Mouse (Mus musculus) CH12.LX (cell line): ENCODE results near the gene Boc. TPM values are rescaled to one million over a fixed set of nuclear protein-coding genes. Genes with fewer than 3 reads are reported as not detected.
A peak's percentile ranks its signal among the peaks of the same experiment; 100 is the strongest.

ENCODE experiments used
- DNase-seq: peaks from one replicate; pipeline ENCODE4 v3.0.0-alpha.2; 2013; ENCODE audit errors: extremely low read depth
- H3K27ac ChIP-seq: 2 replicates; pipeline ENCODE4 v1.5.1; 2012; ENCODE audit warnings: low read depth, mild to moderate bottlenecking, control low read depth, moderate library complexity; ENCODE audit not compliant: insufficient read depth
- H3K27me3 ChIP-seq: replicated peaks from 2 replicates; pipeline ENCODE3; 2012; ENCODE audit warnings: inconsistent platforms
- H3K36me3 ChIP-seq, 2 experiments: replicated peaks in 1 of 2; 2 replicates each; pipeline versions ENCODE3 to v1.6.1; 2012; ENCODE audit warnings: inconsistent platforms in 1 of 2, low read length in 1 of 2, mild to moderate bottlenecking in 1 of 2, mixed read lengths in 1 of 2, moderate library complexity in 1 of 2; ENCODE audit not compliant: control insufficient read depth in 1 of 2, insufficient read depth in 1 of 2
- H3K4me1 ChIP-seq, 2 experiments: 2 replicates each; pipeline ENCODE4 v1.6.1; 2012; ENCODE audit warnings: inconsistent platforms in 1 of 2, moderate library complexity in 1 of 2; ENCODE audit not compliant: insufficient read depth in 2 of 2, control insufficient read depth in 1 of 2
- H3K4me2 ChIP-seq: 2 replicates; pipeline ENCODE4 v1.6.1; 2012; ENCODE audit warnings: low read depth, mild to moderate bottlenecking, control low read depth; ENCODE audit not compliant: poor library complexity, insufficient read depth, severe bottlenecking
- H3K4me3 ChIP-seq, 3 experiments: fragments of 150-350 bp in 1 of 3; sonication (generic) in 1 of 3; replicated peaks in 1 of 3; 2 replicates each; pipeline versions ENCODE3 to v1.5.1; 2011 to 2012; ENCODE audit warnings: low read depth in 2 of 3, low read length in 2 of 3, mild to moderate bottlenecking in 2 of 3, moderate library complexity in 2 of 3, control low read depth in 1 of 3, improper control_type of control experiment in 1 of 3, inconsistent platforms in 1 of 3, mixed read lengths in 1 of 3; ENCODE audit not compliant: poor library complexity in 1 of 3
- H3K79me2 ChIP-seq: replicated peaks from 2 replicates; pipeline ENCODE4 v1.6.1; 2012; ENCODE audit warnings: mild to moderate bottlenecking, moderate library complexity; ENCODE audit not compliant: control insufficient read depth, poor library complexity, insufficient read depth, severe bottlenecking; ENCODE audit errors: extremely low read depth
- H3K9ac ChIP-seq: 2 replicates; pipeline ENCODE4 v1.6.1; 2012; ENCODE audit warnings: low read depth, mild to moderate bottlenecking, control low read depth, moderate library complexity; ENCODE audit not compliant: insufficient read depth
- H3K9me3 ChIP-seq: replicated peaks from 2 replicates; pipeline ENCODE3; 2012; ENCODE audit warnings: low read length, inconsistent platforms, mixed read lengths
- BHLHE40 ChIP-seq: IDR thresholded peaks from 2 replicates; pipeline ENCODE4 v1.6.1; 2011; ENCODE audit warnings: mild to moderate bottlenecking, low read depth, low read length, improper control_type of control experiment
- CTCF ChIP-seq, 2 experiments: IDR thresholded peaks in 1 of 2; conservative IDR thresholded peaks in 1 of 2; 2 replicates each; pipeline ENCODE4 v1.5.1; 2011 to 2012; ENCODE audit warnings: low read depth in 2 of 2, low read length in 2 of 2, improper control_type of control experiment in 1 of 2, inconsistent platforms in 1 of 2, mild to moderate bottlenecking in 1 of 2, moderate library complexity in 1 of 2
- EP300 ChIP-seq: IDR thresholded peaks from 2 replicates; pipeline ENCODE4 v1.6.1; 2011; ENCODE audit warnings: low read length, improper control_type of control experiment
- GABPA ChIP-seq: IDR thresholded peaks from 2 replicates; pipeline ENCODE4 v1.6.1; 2012; ENCODE audit warnings: low read depth, low read length, improper control_type of control experiment, inconsistent platforms; ENCODE audit not compliant: insufficient replicate concordance
- IRF4 ChIP-seq: IDR thresholded peaks from 2 replicates; pipeline ENCODE4 v1.6.1; 2014; ENCODE audit warnings: low read depth, mild to moderate bottlenecking, inconsistent platforms, low read length, improper control_type of control experiment
- KAT2A ChIP-seq: IDR thresholded peaks from 2 replicates; pipeline ENCODE4 v1.6.1; 2012; ENCODE audit warnings: low read length, improper control_type of control experiment, inconsistent platforms; ENCODE audit not compliant: insufficient replicate concordance
- MAFK ChIP-seq: IDR thresholded peaks from 2 replicates; pipeline ENCODE4 v1.6.1; 2011; ENCODE audit warnings: low read length, improper control_type of control experiment; ENCODE audit not compliant: insufficient replicate concordance
- MAX ChIP-seq: IDR thresholded peaks from 2 replicates; pipeline ENCODE4 v1.6.1; 2011; ENCODE audit warnings: low read length, improper control_type of control experiment
- MEF2A ChIP-seq: IDR thresholded peaks from 2 replicates; pipeline ENCODE4 v1.6.1; 2014; ENCODE audit warnings: low read depth, mild to moderate bottlenecking, inconsistent platforms, low read length, improper control_type of control experiment, borderline replicate concordance
- NRF1 ChIP-seq: IDR thresholded peaks from 2 replicates; pipeline ENCODE4 v1.6.1; 2014; ENCODE audit warnings: low read depth, mild to moderate bottlenecking, inconsistent platforms, low read length, improper control_type of control experiment, moderate library complexity
- POLR2AphosphoS2 ChIP-seq: IDR thresholded peaks from 2 replicates; pipeline ENCODE4 v1.6.1; 2011; ENCODE audit warnings: low read depth, low read length, improper control_type of control experiment
- RAD21 ChIP-seq: IDR thresholded peaks from 2 replicates; pipeline ENCODE4 v1.6.1; 2011; ENCODE audit warnings: low read depth, mild to moderate bottlenecking, low read length, improper control_type of control experiment, moderate library complexity
- TBP ChIP-seq: conservative IDR thresholded peaks from 2 replicates; pipeline ENCODE4 v1.6.1; 2011; ENCODE audit warnings: low read depth, low read length, improper control_type of control experiment
- TCF12 ChIP-seq: IDR thresholded peaks from 2 replicates; pipeline ENCODE4 v1.6.1; 2014; ENCODE audit warnings: low read depth, mild to moderate bottlenecking, inconsistent platforms, low read length, improper control_type of control experiment
- UBTF ChIP-seq: IDR thresholded peaks from 2 replicates; pipeline ENCODE4 v1.6.1; 2012; ENCODE audit warnings: low read depth, mild to moderate bottlenecking, inconsistent platforms, low read length, improper control_type of control experiment, moderate library complexity
- USF1 ChIP-seq: IDR thresholded peaks from 2 replicates; pipeline ENCODE4 v1.6.1; 2014; ENCODE audit warnings: low read depth, mild to moderate bottlenecking, inconsistent platforms, low read length, improper control_type of control experiment
- ZKSCAN1 ChIP-seq: IDR thresholded peaks from 2 replicates; pipeline ENCODE4 v1.6.1; 2012; ENCODE audit warnings: low read depth, inconsistent platforms, low read length, improper control_type of control experiment, borderline replicate concordance
- dilution Hi-C: fragments of 300-500 bp; cut with MboI; formaldehyde crosslinking; loops from 2 replicates; pipeline ENCODE4 v1.14.3; 2020; ENCODE audit warnings: low sequenced_read_pairs; ENCODE audit not compliant: extremely low pct_unique_long_range_greater_than_20kb, extremely low pct_ligation_motif_present
- in situ Hi-C: fragments of 300-500 bp; cut with MboI; formaldehyde crosslinking; loops from 3 replicates; pipeline ENCODE4 v1.14.3; 2019; ENCODE audit warnings: low sequenced_read_pairs, low pct_ligation_motif_present, low pct_unique_long_range_greater_than_20kb, mixed read lengths
- polyA plus RNA-seq: library from polyadenylated mRNA; unstranded; fragments of >175 nt; gene quantifications from 2 replicates; pipeline ENCODE4 v1.2.1, GENCODE M21; 2012; ENCODE audit warnings: low read depth; ENCODE audit not compliant: insufficient read length
- total RNA-seq, 2 experiments: library from RNA; depleted of rRNA; stranded (reverse); fragments of 300-350 nt in 1 of 2; fragments of >200 nt in 1 of 2; gene quantifications; 2 replicates each; pipeline ENCODE4 v1.2.3; 2012 to 2014

Boc gene
- total and polyA plus RNA-seq, 3 experiments, result 0.25 to 1.5 (median 0.67) TPM

DNA sequence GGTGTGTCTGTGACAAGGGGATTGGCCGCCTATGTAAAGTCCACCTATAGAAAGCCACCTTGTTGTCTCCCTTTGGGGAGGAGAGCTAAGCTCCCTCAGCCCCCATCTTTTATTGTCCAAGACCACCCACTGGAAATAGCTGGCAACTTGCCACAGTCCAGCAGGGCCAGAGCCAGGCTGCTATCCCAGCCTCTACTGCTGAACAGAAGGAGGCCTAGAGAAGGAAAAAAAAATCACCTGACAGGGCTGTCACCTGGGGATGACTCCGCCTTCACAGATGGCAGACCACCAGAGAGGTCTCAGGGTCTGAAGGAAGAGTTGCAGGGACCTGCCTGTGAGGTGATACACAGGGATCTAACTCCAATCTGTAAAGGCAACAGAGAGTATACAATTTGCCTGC is 6.7 kb downstream of the Boc start:
- Histone ChIP-seq H3K79me2 (no peaks in the 10 kb centered on the region), H3K9ac (no peak overlapping the region), H3K4me1 (peaks cover 6 to 31% of the 10 kb centered on the region in 2 experiments), H3K4me3 (no peak overlapping the region), H3K4me2 (no peak overlapping the region), H3K36me3 (no peaks in the 10 kb centered on the region), H3K27ac (no peak overlapping the region), H3K27me3 (no peaks in the 10 kb centered on the region), H3K9me3 (no peaks in the 10 kb centered on the region)
- in situ Hi-C loops, result no loop called here
- dilution Hi-C loops, result no loop called here
- DNase-seq, result no peak
- TF ChIP-seq TBP, result no peak
- no peak for TF ChIP-seq RAD21
- no peak for TF ChIP-seq GABPA
- TF ChIP-seq BHLHE40, result no peak
- TF ChIP-seq MAX, result no peak
- no peak for TF ChIP-seq UBTF
- TF ChIP-seq EP300, result no peak
- TF ChIP-seq MAFK, result no peak
- TF ChIP-seq IRF4, result no peak

DNA sequence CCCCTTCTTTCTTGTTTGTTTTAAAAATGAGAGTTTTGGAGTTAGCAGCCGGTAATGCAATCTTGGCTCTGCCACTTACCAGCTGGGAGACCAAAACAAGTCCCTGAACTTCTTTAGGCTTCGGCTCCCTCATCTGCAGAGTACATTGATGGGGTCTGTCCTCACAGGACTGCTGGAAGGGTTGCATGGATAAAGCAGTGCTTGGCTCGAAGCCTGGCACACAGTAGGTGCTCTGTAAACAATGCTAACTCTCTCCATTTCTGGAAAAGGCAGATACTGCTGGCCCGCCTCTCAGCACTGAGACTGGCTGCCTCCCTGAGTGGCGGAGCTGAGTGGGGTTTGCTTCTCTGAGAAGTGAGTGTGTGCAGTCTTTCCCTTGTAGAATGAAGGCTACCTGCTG is 7.2 kb downstream of the Boc start:
- H3K9me3 ChIP-seq, result no peaks in the 10 kb centered on the region
- dilution Hi-C loops, result no loop called here
- DNase-seq, result no peak
- no peaks in the 10 kb centered on the region for H3K36me3 ChIP-seq
- no peak overlapping the region for H3K9ac ChIP-seq
- no peaks in the 10 kb centered on the region for H3K27me3 ChIP-seq
- peaks cover 6 to 31% of the 10 kb centered on the region in 2 experiments for H3K4me1 ChIP-seq
- no peak overlapping the region for H3K4me2 ChIP-seq
- 0 out of 2 replicates have a peak, but pooled peaks have one; percentile 11 for TF ChIP-seq ZKSCAN1
- no peak for TF ChIP-seq BHLHE40
- no peak for TF ChIP-seq NRF1
- TF ChIP-seq POLR2AphosphoS2, result no peak
- no peak for TF ChIP-seq USF1
- no peak for TF ChIP-seq TCF12
- no peak for TF ChIP-seq KAT2A
- no peak for TF ChIP-seq MEF2A
- no peak for TF ChIP-seq CTCF (conservative IDR thresholded peaks at IDR 0.05 in 1 of 2, IDR thresholded peaks at IDR 0.05 in 1 of 2; ENCODE audit: low read depth in 2 of 2, low read length in 2 of 2)
- H3K4me3 ChIP-seq, result no peak overlapping the region
- in situ Hi-C loops, result no loop called here
- H3K79me2 ChIP-seq, result no peaks in the 10 kb centered on the region
- H3K27ac ChIP-seq, result no peak overlapping the region
